Mouse (Mus musculus) MEL (cell line): ENCODE data around the gene Aars.

ENCODE experiments used
- POLR2A ChIP-seq, 2 experiments: IDR thresholded peaks; 2 replicates each; pipeline ENCODE4 v1.6.1; 2011 to 2012; ENCODE audit warnings: low read length in 2 of 2, mild to moderate bottlenecking in 2 of 2, control low read depth in 1 of 2, improper control_type of control experiment in 1 of 2, low read depth in 1 of 2, moderate library complexity in 1 of 2; ENCODE audit not compliant: control insufficient read depth in 1 of 2, insufficient read depth in 1 of 2, poor library complexity in 1 of 2
- UBTF ChIP-seq: IDR thresholded peaks from 2 replicates; pipeline ENCODE4 v1.6.1; 2012; ENCODE audit warnings: low read depth, mild to moderate bottlenecking, inconsistent platforms, low read length, improper control_type of control experiment, moderate library complexity, borderline replicate concordance; ENCODE audit not compliant: insufficient read depth
- USF1 ChIP-seq: IDR thresholded peaks from 2 replicates; pipeline ENCODE4 v1.6.1; 2014; ENCODE audit warnings: low read depth, mild to moderate bottlenecking, inconsistent platforms, low read length, improper control_type of control experiment, moderate library complexity
- ZC3H11A ChIP-seq: IDR thresholded peaks from 2 replicates; pipeline ENCODE4 v1.6.1; 2012; ENCODE audit warnings: low read depth, mild to moderate bottlenecking, inconsistent platforms, low read length, improper control_type of control experiment

DNA sequence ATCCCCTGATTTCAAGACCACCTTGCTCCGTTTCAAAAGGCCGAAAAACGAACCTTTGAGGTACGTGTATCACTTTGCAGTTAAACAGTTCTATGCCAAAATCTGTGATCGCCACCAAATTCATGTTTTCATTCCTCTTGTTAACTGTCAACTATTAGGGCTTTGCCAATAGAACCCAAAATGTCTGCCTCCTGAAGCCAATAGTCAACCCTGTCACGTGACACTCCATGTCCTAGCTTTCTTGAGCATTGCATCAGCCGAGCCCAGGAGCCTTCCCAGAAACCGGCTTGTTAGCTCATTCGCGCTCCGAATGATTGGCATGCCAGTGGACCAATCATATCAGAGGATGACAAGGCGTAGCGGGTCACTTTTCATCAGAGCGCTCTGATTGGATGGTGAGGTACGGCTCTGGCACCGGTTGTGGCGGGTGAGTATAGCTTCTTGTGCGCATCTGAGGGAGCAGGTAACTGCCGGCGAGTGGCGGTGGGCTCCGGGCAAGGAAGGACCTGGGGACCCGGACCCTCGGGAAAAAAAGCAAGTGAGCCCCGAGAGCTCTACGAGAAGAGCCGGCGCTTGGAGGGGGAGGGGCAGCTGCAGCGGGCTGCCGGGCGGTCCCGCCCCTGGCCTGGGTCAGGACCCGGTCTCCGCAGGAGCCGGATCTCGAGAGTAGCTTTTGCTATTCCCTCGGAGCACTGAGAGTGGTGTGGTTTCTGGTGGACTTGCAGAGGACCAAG is 705 bp downstream of the Aars start:
- TF ChIP-seq USF1 (peak; percentile 100), POLR2A (IDR thresholded peaks at IDR 0.05; ENCODE audit: control insufficient read depth in 1 of 2, insufficient read depth in 1 of 2, low read depth in 1 of 2, low read length in 2 of 2, poor library complexity in 1 of 2) (peak; percentile 87 to 91), UBTF (no peak), ZC3H11A (no peak)
